Mouse (Mus musculus) limb, embryonic 12.5 days (tissue): ENCODE results near the gene Usp38. TPM values are rescaled to one million over a fixed set of nuclear protein-coding genes. Genes with fewer than 3 reads are reported as not detected.
A peak's percentile ranks its signal among the peaks of the same experiment; 100 is the strongest.
"Not testable (repeated sequence)": the region's sequence is repeated elsewhere in the genome, so short reads cannot be mapped to it uniquely, and the experiment has no call there.

ENCODE experiments used
- ATAC-seq: fragments of 200-750 bp; cut with Nextera tagmentation; 2 replicates; pipeline ENCODE4 v1.8.0; 2017; ENCODE audit warnings: low read depth, moderate TSS enrichment; ENCODE audit not compliant: insufficient number of reproducible peaks, insufficient read depth, low FRiP score, low TSS enrichment
- H3K27ac ChIP-seq: fragments of 300-500 bp; sonication (generic); 2 replicates; pipeline ENCODE4 v1.5.1; 2016; ENCODE audit warnings: mild to moderate bottlenecking, moderate library complexity
- H3K27me3 ChIP-seq: fragments of 300-500 bp; sonication (generic); 2 replicates; pipeline ENCODE4 v1.6.1; 2016; ENCODE audit warnings: mild to moderate bottlenecking, moderate library complexity
- H3K36me3 ChIP-seq: fragments of 300-500 bp; sonication (generic); 2 replicates; pipeline ENCODE4 v1.6.1; 2016; ENCODE audit warnings: mild to moderate bottlenecking, moderate library complexity
- H3K4me1 ChIP-seq: fragments of 300-500 bp; sonication (generic); replicated peaks from 2 replicates; pipeline ENCODE4 v1.6.1; 2016
- H3K4me2 ChIP-seq: fragments of 300-500 bp; sonication (generic); 2 replicates; pipeline ENCODE4 v1.6.1; 2016; ENCODE audit warnings: mild to moderate bottlenecking, moderate library complexity
- H3K4me3 ChIP-seq: fragments of 300-500 bp; sonication (generic); replicated peaks from 2 replicates; pipeline ENCODE4 v1.5.1; 2016; ENCODE audit warnings: mild to moderate bottlenecking
- H3K9ac ChIP-seq: fragments of 300-500 bp; sonication (generic); replicated peaks from 2 replicates; pipeline ENCODE4 v1.6.1; 2016; ENCODE audit warnings: mild to moderate bottlenecking, moderate library complexity
- H3K9me3 ChIP-seq: fragments of 300-500 bp; sonication (generic); 2 replicates; pipeline ENCODE4 v1.6.1; 2016; ENCODE audit warnings: mild to moderate bottlenecking, moderate library complexity
- WGBS: fragments of 180-500 bp; shearing (Covaris S2); methylation state at CpG from one replicate; pipeline ENCODE4 v1.1.7; 2016; 5-methylcytosine and 5-hydroxymethylcytosine counted together
- polyA plus RNA-seq: library from polyadenylated mRNA; unstranded; fragments of >200 nt; fragmentation: Nextera tagmentation; extraction: Ambion mirVana; gene quantifications from 2 replicates; pipeline ENCODE4 v1.2.1, GENCODE M21; 2016

Gene Usp38
- polyA plus RNA-seq = 26.4 and 26.8 TPM in 2 replicates

- H3K4me3 ChIP-seq = peak within 1 kb of the TSS; percentile 95
- no peaks in the 10 kb centered on the region for H3K9me3 ChIP-seq
- peak within 1 kb of the TSS; percentile 85 for H3K9ac ChIP-seq
- H3K4me2 ChIP-seq = peak within 1 kb of the TSS; percentile 97
- H3K27me3 ChIP-seq = no peaks in the 10 kb centered on the region
- ATAC-seq = peak; percentile 98
- peaks cover 12% of the 10 kb centered on the region for H3K36me3 ChIP-seq
- 3% methylated on average over 57 of the region's 57 CpGs for WGBS
- H3K4me1 ChIP-seq = peaks cover 22% of the 10 kb centered on the region
- H3K27ac ChIP-seq = peak within 1 kb of the TSS; percentile 96
Observed at GRCm38 (mm10) chr8:81014789-81015699, at the start of gene Usp38. Usp38 (minus strand) TSS chr8:81014928.

- WGBS = 38% methylated on average over 3 of the region's 3 CpGs
- ATAC-seq = no peak
- no peak overlapping the region for H3K9ac ChIP-seq
Observed at GRCm38 (mm10) chr8:81062566-81062965, 47.8 kb upstream of the Usp38 start.

GRCm38 (mm10) chr8:81061950-81062349 is 47.2 kb upstream of the Usp38 start:
- no peaks in the 10 kb centered on the region for H3K9me3 ChIP-seq
- H3K27me3 ChIP-seq = no peaks in the 10 kb centered on the region
- H3K36me3 ChIP-seq = no peaks in the 10 kb centered on the region
- H3K4me3 ChIP-seq = no peak overlapping the region
- peaks cover 5% of the 10 kb centered on the region; the same call in 1 of the 2 replicates for H3K4me1 ChIP-seq
- H3K4me2 ChIP-seq = no peak overlapping the region
- 40% methylated on average over 3 of the region's 3 CpGs for WGBS
- H3K27ac ChIP-seq = no peak overlapping the region
- no peak overlapping the region for H3K9ac ChIP-seq
- no peak for ATAC-seq

More at GRCm38 (mm10) chr8:81062566-81062965, 47.8 kb upstream of the Usp38 start:
- Histone ChIP-seq H3K4me2 (no peak overlapping the region), H3K4me3 (no peak overlapping the region), H3K4me1 (peaks cover 5% of the 10 kb centered on the region; the same call in 1 of the 2 replicates), H3K9me3 (no peaks in the 10 kb centered on the region), H3K27ac (no peak overlapping the region), H3K36me3 (no peaks in the 10 kb centered on the region), H3K27me3 (no peaks in the 10 kb centered on the region)

- H3K9me3 ChIP-seq = no peaks in the 10 kb centered on the region
- no peaks in the 10 kb centered on the region for H3K27me3 ChIP-seq
- no peak overlapping the region for H3K27ac ChIP-seq
- WGBS = 57% methylated on average over 3 of the region's 3 CpGs
- ATAC-seq = no peak
- H3K4me3 ChIP-seq = no peak overlapping the region
- H3K36me3 ChIP-seq = no peaks in the 10 kb centered on the region
- H3K4me2 ChIP-seq = no peak overlapping the region
- H3K4me1 ChIP-seq = no peaks in the 10 kb centered on the region
- no peak overlapping the region for H3K9ac ChIP-seq
Observed at GRCm38 (mm10) chr8:81044201-81044600, 29.5 kb upstream of the Usp38 start.

GRCm38 (mm10) chr8:81027991-81028390 is 13.3 kb upstream of the Usp38 start:
- ATAC-seq = no peak
- no peaks in the 10 kb centered on the region for H3K4me1 ChIP-seq
- H3K4me2 ChIP-seq = no peak overlapping the region
- H3K27me3 ChIP-seq = no peaks in the 10 kb centered on the region
- peaks cover 10% of the 10 kb centered on the region for H3K9me3 ChIP-seq
- whole genome bisulfite sequencing = 45% methylated on average over 2 of the region's 2 CpGs
- no peak overlapping the region for H3K9ac ChIP-seq
- no peak overlapping the region for H3K4me3 ChIP-seq
- no peaks in the 10 kb centered on the region for H3K36me3 ChIP-seq
- H3K27ac ChIP-seq = no peak overlapping the region

GRCm38 (mm10) chr8:81017548-81017947 is 2.8 kb upstream of the Usp38 start:
- H3K27ac ChIP-seq, H3K9me3 ChIP-seq, H3K4me2 ChIP-seq, H3K4me3 ChIP-seq, H3K36me3 ChIP-seq, H3K27me3 ChIP-seq, ATAC-seq, H3K9ac ChIP-seq: not testable (repeated sequence)
- H3K4me1 ChIP-seq = peaks cover 14% of the 10 kb centered on the region
- WGBS = 88% methylated on average over 8 of the region's 8 CpGs

GRCm38 (mm10) chr8:81013811-81014530 is 757 bp downstream of the Usp38 start:
- no peak for ATAC-seq
- H3K27ac ChIP-seq = 0 out of 2 replicates have a peak overlapping the region, but pooled peaks have one; percentile 23

GRCm38 (mm10) chr8:81012699-81013098 is 2.0 kb downstream of the Usp38 start:
- 76% methylated on average over 2 of the region's 2 CpGs for WGBS
- no peaks in the 10 kb centered on the region for H3K27me3 ChIP-seq

More at GRCm38 (mm10) chr8:81013811-81014530, 757 bp downstream of the Usp38 start:
- Histone ChIP-seq H3K4me2 (peak overlapping the region; percentile 97), H3K36me3 (peaks cover 22% of the 10 kb centered on the region), H3K9me3 (no peaks in the 10 kb centered on the region), H3K27me3 (no peaks in the 10 kb centered on the region), H3K4me3 (peak overlapping the region; percentile 95), H3K9ac (peak overlapping the region; percentile 85), H3K4me1 (peaks cover 22% of the 10 kb centered on the region)
- 3% methylated on average over 45 of the region's 45 CpGs for WGBS

GRCm38 (mm10) chr8:81012031-81012560 is 2.6 kb downstream of the Usp38 start:
- Histone ChIP-seq H3K4me2 (peak overlapping the region; percentile 97), H3K9me3 (no peaks in the 10 kb centered on the region), H3K27ac (no peak overlapping the region), H3K36me3 (peaks cover 34% of the 10 kb centered on the region), H3K4me1 (peaks cover 22% of the 10 kb centered on the region), H3K9ac (no peak overlapping the region; the same call in 1 of the 2 replicates), H3K4me3 (0 out of 2 replicates have a peak overlapping the region, but pooled peaks have one; percentile 13), H3K27me3 (no peaks in the 10 kb centered on the region)
- 80% methylated on average over 4 of the region's 4 CpGs for WGBS
- ATAC-seq = no peak

More at GRCm38 (mm10) chr8:81012699-81013098, 2.0 kb downstream of the Usp38 start:
- peaks cover 33% of the 10 kb centered on the region for H3K36me3 ChIP-seq
- ATAC-seq = no peak
- no peaks in the 10 kb centered on the region for H3K9me3 ChIP-seq
- H3K4me2 ChIP-seq = peak overlapping the region; percentile 97
- H3K9ac ChIP-seq = peak overlapping the region; percentile 85
- H3K4me3 ChIP-seq = peak overlapping the region; percentile 95
- H3K4me1 ChIP-seq = peaks cover 22% of the 10 kb centered on the region
- no peak overlapping the region for H3K27ac ChIP-seq

- H3K9me3 ChIP-seq = no peaks in the 10 kb centered on the region
- ATAC-seq = no peak
- WGBS = 90% methylated on average over 5 of the region's 5 CpGs
Observed at GRCm38 (mm10) chr8:81010386-81010785, 4.3 kb downstream of the Usp38 start.

GRCm38 (mm10) chr8:81005114-81005513 is 9.6 kb downstream of the Usp38 start:
- H3K9me3 ChIP-seq = no peaks in the 10 kb centered on the region
- 91% methylated on average over 1 of the region's 1 CpGs for WGBS
- H3K27ac ChIP-seq = no peak overlapping the region
- H3K4me1 ChIP-seq = no peaks in the 10 kb centered on the region
- no peak overlapping the region for H3K4me2 ChIP-seq
- no peak overlapping the region for H3K4me3 ChIP-seq
- no peak for ATAC-seq
- H3K27me3 ChIP-seq = no peaks in the 10 kb centered on the region
- H3K36me3 ChIP-seq = peaks cover 75% of the 10 kb centered on the region
- no peak overlapping the region for H3K9ac ChIP-seq

More at GRCm38 (mm10) chr8:81010386-81010785, 4.3 kb downstream of the Usp38 start:
- peaks cover 22% of the 10 kb centered on the region for H3K4me1 ChIP-seq
- H3K4me2 ChIP-seq = no peak overlapping the region
- no peak overlapping the region for H3K4me3 ChIP-seq
- no peak overlapping the region for H3K27ac ChIP-seq
- peaks cover 43% of the 10 kb centered on the region for H3K36me3 ChIP-seq
- no peaks in the 10 kb centered on the region for H3K27me3 ChIP-seq
- H3K9ac ChIP-seq = no peak overlapping the region
